Mouse (Mus musculus) lung, postnatal 0 days (tissue): ENCODE results near the gene Nubp1.

Source experiments
- CTCF ChIP-seq: IDR thresholded peaks from 2 replicates; pipeline ENCODE4 v1.5.1; 2016; ENCODE audit warnings: antibody characterized with exemption, mild to moderate bottlenecking
- EP300 ChIP-seq: IDR thresholded peaks from 2 replicates; pipeline ENCODE4 v1.6.1; 2016; ENCODE audit warnings: antibody characterized with exemption, mild to moderate bottlenecking, control low read depth

GRCm38 (mm10) chr16:10453872-10454582 lies 42.3 kb downstream of the Nubp1 start:
- TF ChIP-seq CTCF (no peak), EP300 (no peak)
